Mouse (Mus musculus) megakaryocyte, adult 5-6 weeks (primary cell): ENCODE data around the gene Nagpa. TPM values are rescaled to one million over a fixed set of nuclear protein-coding genes. Genes with fewer than 3 reads are reported as not detected.

Experiments used
- total RNA-seq, 2 experiments: library from RNA; stranded (forward) in 1 of 2; stranded (reverse) in 1 of 2; fragments of 153-499, 151-499 nt in 1 of 2; fragments of 221-1000, 200-1000 nt in 1 of 2; gene quantifications; 2 replicates each; pipeline versions ENCODE4 v1.2.3 to v1.2.4; 2015 to 2017

The Nagpa gene
- total RNA-seq, 2 experiments from 2014 or later, result 43.5 to 74.9 TPM

Other genes starting within 250 kb of the Nagpa start
- 13.7 and 15.0 TPM in 2 replicates for gene Anks3, start 239.8 kb downstream of the Nagpa start, total RNA-seq (2015)
- gene Anks3, start 239.8 kb downstream of the Nagpa start, total RNA-seq (2017), result 15.6 and 19.0 TPM in 2 replicates
- gene Sept12, start 206.2 kb downstream of the Nagpa start, total RNA-seq (2015), result not detected in 2 replicates
- gene Sept12, start 206.2 kb downstream of the Nagpa start, total RNA-seq (2017), result not detected in 2 replicates
- gene Smim22, start 196.7 kb downstream of the Nagpa start, total RNA-seq (2015), result not detected in 2 replicates
- not detected in 2 replicates for gene Smim22, start 196.7 kb downstream of the Nagpa start, total RNA-seq (2017)
- 75.8 and 80.5 TPM in 2 replicates for gene Rogdi, start 190.5 kb downstream of the Nagpa start, total RNA-seq (2015)
- 28.1 and 38.9 TPM in 2 replicates for gene Rogdi, start 190.5 kb downstream of the Nagpa start, total RNA-seq (2017)
- gene Glyr1, start 154.1 kb downstream of the Nagpa start, total RNA-seq (2015), result 66.7 and 69.8 TPM in 2 replicates
- gene Glyr1, start 154.1 kb downstream of the Nagpa start, total RNA-seq (2017), result 100 and 112 TPM in 2 replicates
- 25.7 and 28.0 TPM in 2 replicates for gene Ubn1, start 154.0 kb downstream of the Nagpa start, total RNA-seq (2015)
- gene Ubn1, start 154.0 kb downstream of the Nagpa start, total RNA-seq (2017), result 39.5 and 52.6 TPM in 2 replicates
- not detected in 2 replicates for gene Ppl, start 71.6 kb downstream of the Nagpa start, total RNA-seq (2015)
- gene Ppl, start 71.6 kb downstream of the Nagpa start, total RNA-seq (2017), result not detected in 2 replicates
- not detected in 2 replicates for gene Sec14l5, start 56.9 kb downstream of the Nagpa start, total RNA-seq (2015)
- not detected in 2 replicates for gene Sec14l5, start 56.9 kb downstream of the Nagpa start, total RNA-seq (2017)
- not detected in 2 replicates for gene AU021092, start 18.3 kb upstream of the Nagpa start, total RNA-seq (2015)
- gene AU021092, start 18.3 kb upstream of the Nagpa start, total RNA-seq (2017), result not detected in 2 replicates
- gene Alg1, start 29.6 kb upstream of the Nagpa start, total RNA-seq (2015), result 13.7 and 19.5 TPM in 2 replicates
- gene Alg1, start 29.6 kb upstream of the Nagpa start, total RNA-seq (2017), result 20.0 and 23.4 TPM in 2 replicates
- 12.4 and 12.8 TPM in 2 replicates for gene Eef2kmt, start 52.0 kb upstream of the Nagpa start, total RNA-seq (2015)
- gene Eef2kmt, start 52.0 kb upstream of the Nagpa start, total RNA-seq (2017), result 9.1 and 10.7 TPM in 2 replicates